Mouse (Mus musculus) lung, adult 10 weeks (tissue): ENCODE measurements around the gene Ift122. TPM values are rescaled to one million over a fixed set of nuclear protein-coding genes. Genes with fewer than 3 reads are reported as not detected.

ENCODE experiments used
- polyA plus RNA-seq: library from polyadenylated mRNA; stranded (reverse); fragments of 350-450 nt; fragmentation: Illumina TruSeq; extraction: RNeasy Lipid Tissue Mini Kit (QIAGEN cat#74804); gene quantifications from one replicate; pipeline ENCODE4 v1.2.3, GENCODE M21; 2014; ENCODE audit warnings: low read depth, low replicate concordance; ENCODE audit not compliant: insufficient read depth

Ift122 gene
- polyA plus RNA-seq, result 5.2 TPM

DNA sequence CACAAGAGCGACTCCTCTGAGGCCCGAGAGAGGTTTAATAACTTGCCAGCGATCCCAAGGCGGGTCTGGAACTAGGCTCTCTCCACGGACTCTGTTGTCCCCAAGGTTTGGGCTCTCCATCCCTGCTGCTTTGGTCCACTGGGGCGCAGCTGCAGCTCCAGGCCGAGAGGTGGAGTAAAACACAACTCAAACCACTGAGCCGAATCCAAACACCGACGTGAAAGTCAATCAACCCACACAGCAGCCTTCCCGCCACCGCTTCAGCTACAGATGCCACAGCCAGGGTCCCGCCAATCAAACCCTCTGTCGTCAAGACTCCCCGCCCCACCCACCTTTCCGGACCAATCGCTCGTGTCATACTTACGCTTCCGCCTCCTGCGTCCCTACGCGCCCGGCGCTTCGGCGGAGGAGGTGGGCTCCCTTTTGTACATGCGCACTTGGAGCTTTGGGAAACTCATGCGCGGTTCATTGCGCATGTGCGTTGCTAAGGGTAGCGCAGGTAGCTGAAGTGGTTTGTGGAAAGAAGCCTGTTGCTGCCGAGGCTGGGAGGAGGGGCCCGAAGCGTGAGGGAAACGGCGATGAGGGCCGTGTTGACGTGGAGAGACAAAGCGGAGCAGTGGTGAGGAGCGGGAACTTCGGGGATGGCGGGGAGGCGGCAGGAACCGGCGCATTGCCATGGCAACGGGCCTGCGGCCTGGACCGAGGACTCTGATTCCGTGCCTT, at the start of gene Ift122, which contains the start of gene Mbd4:
Gene Ift122, plus strand, starts transcription at position 380 of the 723 bp plus-strand sequence.
Gene Mbd4, minus strand, starts transcription at position 281 of the 723 bp plus-strand sequence.

GRCm38 (mm10) chr6:115808488-115809231, 44.6 kb upstream of the Ift122 start, which contains the start of gene Rpl32:
Gene Rpl32, minus strand, starts transcription at chr6:115808747.

GRCm38 (mm10) chr6:115838161-115838597, 15.1 kb upstream of the Ift122 start, which contains the start of gene Efcab12:
Gene Efcab12, minus strand, starts transcription at chr6:115838412.

DNA sequence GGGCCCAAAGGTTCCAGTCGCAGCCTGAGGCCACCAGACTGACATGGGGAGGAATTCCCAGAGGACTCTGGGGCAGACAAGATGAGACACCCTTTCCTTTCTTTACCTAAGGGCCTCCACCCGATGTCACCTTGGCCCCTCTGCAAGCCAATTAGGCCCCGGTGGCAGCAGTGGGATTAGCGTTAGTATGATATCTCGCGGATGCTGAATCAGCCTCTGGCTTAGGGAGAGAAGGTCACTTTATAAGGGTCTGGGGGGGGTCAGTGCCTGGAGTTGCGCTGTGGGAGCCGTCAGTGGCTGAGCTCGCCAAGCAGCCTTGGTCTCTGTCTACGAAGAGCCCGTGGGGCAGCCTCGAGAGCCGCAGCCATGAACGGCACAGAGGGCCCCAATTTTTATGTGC, 78.4 kb downstream of the Ift122 start, which contains the start of gene Rho:
Gene Rho, plus strand, starts transcription at position 110 of the 400 bp plus-strand sequence.

GRCm38 (mm10) chr6:115944638-115945037, 91.4 kb downstream of the Ift122 start, which contains the start of gene H1foo:
Gene H1foo, plus strand, starts transcription at chr6:115944938.

Other genes starting within 250 kb of the Ift122 start
- gene Raf1, start 176.8 kb upstream of the Ift122 start, polyA plus RNA-seq, result 64.7 TPM
- 2.3 TPM for gene Tmem40, start 91.1 kb upstream of the Ift122 start, polyA plus RNA-seq
- 0.66 TPM for gene Cand2, start 78.9 kb upstream of the Ift122 start, polyA plus RNA-seq
- gene Rpl32, start 44.7 kb upstream of the Ift122 start, polyA plus RNA-seq, result 2,276 TPM
- 1.2 TPM for gene Efcab12, start 15.1 kb upstream of the Ift122 start, polyA plus RNA-seq
- 1.9 TPM for gene Mbd4, start 99 bp upstream of the Ift122 start, polyA plus RNA-seq
- 0.11 TPM for gene Rho, start 78.3 kb downstream of the Ift122 start, polyA plus RNA-seq
- gene H1foo, start 91.5 kb downstream of the Ift122 start, polyA plus RNA-seq, result not detected
- 31.7 TPM for gene Plxnd1, start 141.5 kb downstream of the Ift122 start, polyA plus RNA-seq